Mouse (Mus musculus): ENCODE data around the gene Incenp.
"Not testable (repeated sequence)": the region's sequence is repeated elsewhere in the genome, so short reads cannot be mapped to it uniquely, and the experiment has no call there.

The Incenp gene

GRCm38 (mm10) chr19:9899072-9899779, at the start of gene Incenp:
TSS of gene Incenp (minus strand) at chr19:9899551.
- DNase-seq (ENCODE audit: extremely low read depth, low read depth), result peak; percentile 99

DNA sequence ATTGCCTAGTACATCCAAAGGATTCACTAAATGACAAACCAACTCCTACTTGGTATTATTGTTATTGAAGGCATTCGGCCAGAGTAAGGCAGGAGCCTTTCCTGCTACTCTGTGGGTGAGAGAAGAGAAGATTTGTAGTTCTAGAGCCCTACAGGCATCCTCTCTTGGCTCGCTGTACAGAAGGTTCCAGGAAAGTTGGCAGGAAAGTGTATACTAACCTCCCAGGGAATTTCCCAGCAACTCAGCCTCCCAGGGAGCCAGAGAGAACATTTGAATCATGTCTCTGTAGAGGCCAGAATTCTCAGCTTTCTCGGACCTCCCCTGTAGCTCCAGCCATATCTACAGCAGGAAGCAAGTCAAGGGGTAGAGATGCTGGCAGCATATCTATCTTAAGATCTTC, 47.6 kb upstream of the Incenp start:
- no peak for DNase-seq (ENCODE audit: extremely low read depth, low read depth)

GRCm38 (mm10) chr19:9945800-9946564, 46.6 kb upstream of the Incenp start:
- no peak for DNase-seq (ENCODE audit: extremely low read depth, low read depth)

- DNase-seq (ENCODE audit: extremely low read depth, low read depth), result no peak
Measured at GRCm38 (mm10) chr19:9942539-9943533, 43.5 kb upstream of the Incenp start.

GRCm38 (mm10) chr19:9941809-9942208, 42.5 kb upstream of the Incenp start:
- DNase-seq (ENCODE audit: extremely low read depth, low read depth), result no peak

DNA sequence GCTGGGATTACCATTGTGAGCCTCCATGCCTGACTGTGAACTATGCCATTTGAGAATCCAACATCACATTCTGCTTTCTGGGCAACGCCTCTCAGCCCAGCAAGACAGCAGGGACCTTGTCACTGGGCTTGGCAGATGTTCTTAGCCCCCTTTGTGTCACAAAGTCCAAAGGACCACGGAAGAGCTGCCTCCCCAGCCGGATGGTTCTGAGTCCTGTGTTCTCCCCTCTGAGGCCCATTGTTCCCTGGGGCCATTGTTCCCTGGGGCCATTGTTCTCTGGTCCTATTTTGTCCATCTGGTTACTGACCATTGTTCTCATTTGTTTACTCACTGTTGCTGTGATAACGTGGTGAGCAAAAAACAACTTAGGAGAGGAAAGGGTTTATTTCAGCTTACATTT, 41.6 kb upstream of the Incenp start:
- DNase-seq (ENCODE audit: extremely low read depth, low read depth), result no peak

- no peak for DNase-seq (ENCODE audit: extremely low read depth, low read depth)
Measured at GRCm38 (mm10) chr19:9939841-9940240, 40.5 kb upstream of the Incenp start.

DNA sequence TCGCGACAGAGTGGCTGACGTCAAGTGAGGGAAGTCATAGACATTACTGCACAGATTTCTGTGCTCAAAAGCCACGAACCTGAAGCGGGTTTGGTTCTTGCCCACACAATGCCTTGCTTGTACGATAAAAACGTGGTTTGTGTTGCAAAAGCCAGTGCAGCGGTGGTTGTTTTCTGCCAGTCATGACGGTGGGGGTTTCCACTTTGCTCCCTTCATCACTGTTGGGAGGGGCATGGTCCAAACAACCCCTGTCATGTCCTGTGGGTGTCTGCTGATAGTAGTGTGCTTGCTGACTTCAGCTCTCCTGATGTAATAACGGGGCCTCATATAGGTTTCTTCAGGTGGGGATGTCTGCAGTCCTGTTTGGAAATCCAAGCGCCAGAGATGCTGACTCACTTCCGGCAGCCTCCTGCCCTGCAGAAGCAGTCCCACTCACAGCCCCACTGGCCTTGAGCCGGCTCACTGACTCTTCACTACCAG, 39.5 kb upstream of the Incenp start:
- no peak for DNase-seq (ENCODE audit: extremely low read depth, low read depth)

DNA sequence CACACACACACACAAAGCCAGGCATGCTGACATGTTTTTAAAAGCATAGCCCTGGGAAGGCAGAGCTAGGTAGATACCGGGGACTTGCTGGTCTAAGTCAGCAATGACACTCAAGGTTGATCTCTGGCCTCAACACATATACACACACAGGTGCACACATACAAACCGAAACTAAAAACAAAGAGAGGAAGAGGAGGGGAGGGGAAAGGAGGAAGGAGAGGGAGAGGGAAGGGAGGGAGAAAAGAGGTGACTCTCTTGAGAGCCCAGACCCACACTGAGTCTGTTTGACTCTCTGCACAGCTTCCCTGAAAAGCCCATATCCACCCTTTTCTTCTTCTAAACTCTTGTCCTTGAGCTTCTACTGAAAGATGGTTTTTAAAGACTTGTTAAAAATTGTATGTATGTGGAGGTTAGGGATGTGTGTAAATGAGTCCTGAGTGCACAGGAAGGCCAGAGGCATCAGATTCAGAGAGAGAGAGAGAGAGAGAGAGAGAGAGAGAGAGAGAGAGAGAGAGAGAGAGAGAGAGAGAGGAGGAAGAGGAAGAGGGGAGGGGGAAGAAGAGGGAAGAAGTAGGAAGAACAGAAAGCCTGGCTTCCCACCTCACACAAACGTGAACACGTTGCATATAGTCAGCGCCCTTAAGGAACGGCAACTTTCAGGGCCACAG, 38.9 kb upstream of the Incenp start:
- no peak for DNase-seq (ENCODE audit: extremely low read depth, low read depth)

DNA sequence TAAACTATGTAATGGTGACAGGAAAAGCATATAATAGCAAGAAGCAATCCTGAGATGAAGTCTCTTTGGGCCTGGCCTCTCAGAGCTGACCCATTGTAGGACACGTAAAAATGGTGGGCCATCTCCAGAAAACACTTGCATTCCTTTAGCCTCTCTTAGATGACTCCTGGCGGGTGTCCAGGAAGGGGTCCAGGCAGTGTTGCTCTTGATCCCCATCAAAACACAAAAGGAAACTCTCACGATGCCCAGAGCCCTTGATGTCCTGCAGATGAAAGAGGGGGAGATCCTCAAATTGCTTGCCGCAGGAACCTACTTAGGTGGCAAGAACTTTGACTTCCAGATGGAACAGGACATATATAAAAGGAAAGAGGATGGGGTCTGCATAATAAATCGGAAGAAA, 38.1 kb upstream of the Incenp start:
- no peak for DNase-seq (ENCODE audit: extremely low read depth, low read depth)

- no peak for DNase-seq (ENCODE audit: extremely low read depth, low read depth)
Measured at GRCm38 (mm10) chr19:9936579-9936978, 37.2 kb upstream of the Incenp start.

- DNase-seq (ENCODE audit: extremely low read depth, low read depth), result no peak
Measured at GRCm38 (mm10) chr19:9933908-9934307, 34.6 kb upstream of the Incenp start.

GRCm38 (mm10) chr19:9931167-9931607, 31.8 kb upstream of the Incenp start:
- DNase-seq (ENCODE audit: extremely low read depth, low read depth), result not testable (repeated sequence)

DNA sequence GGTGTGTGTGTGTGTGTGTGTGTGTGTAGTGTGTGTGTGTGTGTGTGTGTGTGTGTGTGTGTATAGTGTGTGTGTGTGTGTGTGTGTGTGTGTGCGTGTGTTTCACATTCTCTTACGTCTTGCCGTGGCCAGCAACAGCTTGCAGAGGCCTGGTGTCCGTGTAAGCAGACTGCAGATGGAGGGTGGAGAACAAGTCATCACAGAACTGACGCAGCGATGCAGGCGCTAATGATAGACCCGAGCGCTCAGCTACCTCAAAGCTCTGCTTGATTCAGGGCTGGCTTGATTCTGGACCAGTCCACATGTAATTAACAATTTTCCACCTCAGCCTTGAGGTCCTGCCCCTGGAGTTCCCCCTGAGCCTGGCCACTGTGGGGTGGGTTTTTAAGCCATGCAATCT, 28.7 kb upstream of the Incenp start:
- no peak for DNase-seq (ENCODE audit: extremely low read depth, low read depth)

DNA sequence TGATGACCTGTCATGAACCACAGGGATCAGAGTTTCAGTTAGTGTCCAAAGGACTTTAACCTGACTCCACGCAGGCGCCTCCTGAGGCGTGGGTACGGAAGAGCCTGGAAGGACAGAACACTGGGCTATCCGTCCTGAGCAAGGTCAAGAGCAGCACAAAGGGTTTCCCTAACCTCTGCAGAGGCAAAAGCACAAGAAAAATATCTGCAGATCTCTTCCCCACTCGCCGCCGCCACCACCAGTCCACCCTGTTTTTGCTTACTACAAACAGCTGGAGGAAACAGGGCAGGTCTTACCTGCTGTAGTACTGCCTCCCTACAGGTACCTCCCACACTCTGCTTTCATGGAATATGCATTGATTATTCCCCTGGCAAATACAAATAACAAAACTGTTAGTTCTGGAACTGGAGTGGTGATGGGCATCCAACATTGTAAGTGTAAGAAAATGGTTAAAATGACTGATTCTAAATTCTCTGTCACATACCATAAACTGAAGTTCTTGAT, 25.5 kb upstream of the Incenp start:
- no peak for DNase-seq (ENCODE audit: extremely low read depth, low read depth)

GRCm38 (mm10) chr19:9924034-9924768, 24.9 kb upstream of the Incenp start:
- DNase-seq (ENCODE audit: extremely low read depth, low read depth), result no peak

GRCm38 (mm10) chr19:9923048-9923447, 23.7 kb upstream of the Incenp start:
- no peak for DNase-seq (ENCODE audit: extremely low read depth, low read depth)

- no peak for DNase-seq (ENCODE audit: extremely low read depth, low read depth)
Measured at GRCm38 (mm10) chr19:9922228-9922627, 22.9 kb upstream of the Incenp start.

- DNase-seq (ENCODE audit: extremely low read depth, low read depth), result no peak
Measured at GRCm38 (mm10) chr19:9920835-9921784, 21.8 kb upstream of the Incenp start.
